Mouse (Mus musculus) forebrain, embryonic 11.5 days (tissue): ENCODE measurements around the gene Slc5a6. TPM values are rescaled to one million over a fixed set of nuclear protein-coding genes. Genes with fewer than 3 reads are reported as not detected.

Experiments
- polyA plus RNA-seq: library from polyadenylated mRNA; unstranded; fragments of >200 nt; fragmentation: Nextera tagmentation; extraction: Ambion mirVana; gene quantifications from 2 replicates; pipeline ENCODE4 v1.2.1, GENCODE M21; 2014

Gene Slc5a6
- polyA plus RNA-seq, 1 experiment from 2014 or later: 10.9 TPM

Other genes starting within 250 kb of the Slc5a6 start
- 37.5 and 39.7 TPM in 2 replicates for gene Mapre3, start 234.3 kb downstream of the Slc5a6 start, polyA plus RNA-seq
- gene Tmem214, start 180.9 kb downstream of the Slc5a6 start, polyA plus RNA-seq: 49.8 and 52.2 TPM in 2 replicates
- gene Agbl5, start 160.2 kb downstream of the Slc5a6 start, polyA plus RNA-seq: 34.5 and 37.3 TPM in 2 replicates
- 339 and 356 TPM in 2 replicates for gene Ost4, start 141.1 kb downstream of the Slc5a6 start, polyA plus RNA-seq
- 44.6 and 44.7 TPM in 2 replicates for gene Emilin1, start 135.5 kb downstream of the Slc5a6 start, polyA plus RNA-seq
- 6.9 and 7.1 TPM in 2 replicates for gene Khk, start 127.5 kb downstream of the Slc5a6 start, polyA plus RNA-seq
- 6.4 and 6.8 TPM in 2 replicates for gene Cgref1, start 103.3 kb downstream of the Slc5a6 start, polyA plus RNA-seq
- 106 and 114 TPM in 2 replicates for gene Preb, start 88.6 kb downstream of the Slc5a6 start, polyA plus RNA-seq
- not detected in 2 replicates for gene Tcf23, start 80.3 kb downstream of the Slc5a6 start, polyA plus RNA-seq
- gene Atraid, start 612 bp downstream of the Slc5a6 start, polyA plus RNA-seq: 81.8 and 86.4 TPM in 2 replicates
- gene Cad, start 5.9 kb upstream of the Slc5a6 start, polyA plus RNA-seq: 44.3 and 55.4 TPM in 2 replicates
- gene Dnajc5g, start 57.4 kb upstream of the Slc5a6 start, polyA plus RNA-seq: not detected in 2 replicates
- 0.79 and 1.2 TPM in 2 replicates for gene Slc30a3, start 59.3 kb upstream of the Slc5a6 start, polyA plus RNA-seq
- not detected in 2 replicates for gene Trim54, start 67.8 kb upstream of the Slc5a6 start, polyA plus RNA-seq
- gene Ucn, start 89.9 kb upstream of the Slc5a6 start, polyA plus RNA-seq: not detected in 2 replicates
- gene Mpv17, start 105.3 kb upstream of the Slc5a6 start, polyA plus RNA-seq: 56.3 and 57.5 TPM in 2 replicates
- gene Gm29609, start 131.0 kb upstream of the Slc5a6 start, polyA plus RNA-seq: 2.1 and 2.3 TPM in 2 replicates
- gene Gtf3c2, start 131.2 kb upstream of the Slc5a6 start, polyA plus RNA-seq: 101 and 109 TPM in 2 replicates
- gene Snx17, start 144.3 kb upstream of the Slc5a6 start, polyA plus RNA-seq: 142 and 144 TPM in 2 replicates
- gene Eif2b4, start 144.5 kb upstream of the Slc5a6 start, polyA plus RNA-seq: 68.8 and 83.8 TPM in 2 replicates
- 10.0 TPM in 2 replicates for gene Zfp513, start 153.4 kb upstream of the Slc5a6 start, polyA plus RNA-seq
- 177 and 193 TPM in 2 replicates for gene Ppm1g, start 171.8 kb upstream of the Slc5a6 start, polyA plus RNA-seq
- 145 and 155 TPM in 2 replicates for gene Nrbp1, start 191.9 kb upstream of the Slc5a6 start, polyA plus RNA-seq
- gene Gm9970, start 192.3 kb upstream of the Slc5a6 start, polyA plus RNA-seq: 0.92 TPM in 1 of 2 replicates, not detected in the other
- gene Krtcap3, start 202.8 kb upstream of the Slc5a6 start, polyA plus RNA-seq: 5.0 and 5.1 TPM in 2 replicates
- gene Ift172, start 242.2 kb upstream of the Slc5a6 start, polyA plus RNA-seq: 42.6 and 50.4 TPM in 2 replicates
- gene Fndc4, start 247.2 kb upstream of the Slc5a6 start, polyA plus RNA-seq: 58.4 and 62.8 TPM in 2 replicates
- gene Gckr, start 248.5 kb upstream of the Slc5a6 start, polyA plus RNA-seq: 0.13 TPM in 1 of 2 replicates, not detected in the other